Comparison of ENCODE assay signal across 7 mouse cellular contexts in the genomic region with DNA sequence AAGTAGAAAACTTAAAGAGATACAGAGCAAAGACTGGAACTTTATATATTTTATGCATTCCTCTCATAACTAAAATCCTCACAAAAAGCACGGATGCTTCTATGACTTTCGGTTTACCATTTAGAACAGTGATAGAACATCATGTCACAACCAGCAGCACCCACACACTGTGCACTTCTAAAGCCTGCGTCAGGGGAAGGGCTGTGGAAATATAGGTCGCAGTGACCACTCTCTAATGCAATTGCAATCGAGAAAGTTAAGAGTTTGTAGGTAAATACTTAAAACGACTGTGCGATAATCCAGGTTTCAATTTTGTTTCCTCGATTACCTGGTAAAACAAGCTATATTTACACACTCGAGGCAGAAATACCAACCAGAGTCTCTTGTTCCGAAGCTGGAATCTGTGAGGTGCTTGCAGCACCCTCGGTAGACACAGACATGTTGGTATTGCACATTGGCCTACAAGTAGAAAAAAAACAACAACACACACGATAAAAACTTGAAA. TPM values are rescaled to one million over a fixed set of nuclear protein-coding genes. Genes with fewer than 3 reads are reported as not detected.
DNase-seq lines count a peak whose midpoint lies in the region; ATAC-seq and TF ChIP-seq lines count a peak whose summit lies in the region.

No protein-coding gene starts in this region.

- peaks cover 67% of the 10 kb centered on the region for H3K79me2 ChIP-seq in C2C12 (ENCODE audit: control insufficient read depth, insufficient read depth)

- no peak for DNase-seq in forebrain, embryonic 14.5 days (ENCODE audit: low spot score)
- DNase-seq in liver, embryonic 14.5 days (ENCODE audit: low read depth in 3 of 3, low spot score in 3 of 3), result no peak
- no peak for DNase-seq in urinary bladder, postnatal 4 days (ENCODE audit: low spot score in 2 of 2)
- DNase-seq in kidney, postnatal 36 days, result no peak

- peak overlapping the region; percentile 95 for H3ac ChIP-seq in C2C12 (ENCODE audit: control insufficient read depth, insufficient read length, low read depth)

- peak overlapping the region; percentile 59 for H3K4me2 ChIP-seq in forebrain, embryonic 14.5 days (ENCODE audit: low read length)
- H3K4me2 ChIP-seq in liver, embryonic 14.5 days (ENCODE audit: low read depth), result peak overlapping the region; percentile 77

- H3K4me1 ChIP-seq in forebrain, embryonic 14.5 days (ENCODE audit: control insufficient read depth, insufficient read depth, low read length), result peaks cover 11% of the 10 kb centered on the region
- H3K4me1 ChIP-seq in liver, embryonic 14.5 days (replicated peaks; ENCODE audit: control insufficient read depth in 2 of 2, insufficient read depth in 2 of 2, low read length in 1 of 2), result peaks cover 0 to 9% of the 10 kb centered on the region in 2 experiments; a peak in 3 of 4 replicates

- TF ChIP-seq CTCF in C2C12 (IDR thresholded peaks at IDR 0.05; ENCODE audit: control insufficient read depth, insufficient read depth, insufficient read length), result no peak
- TF ChIP-seq CTCF in liver, embryonic 14.5 days (IDR thresholded peaks at IDR 0.05; ENCODE audit: low read depth), result no peak

- H3K4me3 ChIP-seq in C2C12 (ENCODE audit: insufficient read depth, poor library complexity, severe bottlenecking), result peak overlapping the region; percentile 92
- H3K4me3 ChIP-seq in forebrain, embryonic 14.5 days (ENCODE audit: low read depth, low read length), result peak overlapping the region; percentile 87
- peak overlapping the region; percentile 76 to 94 for H3K4me3 ChIP-seq in liver, embryonic 14.5 days (ENCODE audit: insufficient read depth in 1 of 2, low read depth in 2 of 2, low read length in 2 of 2)

- peaks cover 52% of the 10 kb centered on the region for H3K36me3 ChIP-seq in C2C12 (ENCODE audit: control insufficient read depth, insufficient read depth)
- H3K36me3 ChIP-seq in forebrain, embryonic 14.5 days (ENCODE audit: control insufficient read depth, insufficient read depth, low read length), result peaks cover 33% of the 10 kb centered on the region
- peaks cover 25% of the 10 kb centered on the region for H3K36me3 ChIP-seq in liver, embryonic 14.5 days (replicated peaks; ENCODE audit: control insufficient read depth, insufficient read depth, low read depth)

- H3K9ac ChIP-seq in forebrain, embryonic 14.5 days (ENCODE audit: low read length), result peak overlapping the region; percentile 100
- peak overlapping the region; percentile 97 for H3K9ac ChIP-seq in liver, embryonic 14.5 days (replicated peaks)

- no peak for TF ChIP-seq EP300 in liver, embryonic 14.5 days (IDR thresholded peaks at IDR 0.05; ENCODE audit: low read depth)

- 54% methylated on average over 12 of the region's 12 CpGs for WGBS in forebrain, embryonic 14.5 days
- WGBS in liver, embryonic 14.5 days (ENCODE audit: insufficient replicate concordance), result 20% methylated on average over 12 of the region's 12 CpGs

- H3K27ac ChIP-seq in forebrain, embryonic 14.5 days (ENCODE audit: low read depth, low read length), result no peak overlapping the region
- H3K27ac ChIP-seq in liver, embryonic 14.5 days, result peak overlapping the region; percentile 79; the same call in 1 of the 2 replicates

- H3K9me3 ChIP-seq in forebrain, embryonic 14.5 days (replicated peaks; ENCODE audit: control insufficient read depth, low read length), result no peaks in the 10 kb centered on the region
- H3K9me3 ChIP-seq in liver, embryonic 14.5 days (ENCODE audit: control insufficient read depth, low read length), result no peaks in the 10 kb centered on the region

- H3K79me3 ChIP-seq in C2C12 (ENCODE audit: low read depth), result peaks cover 56% of the 10 kb centered on the region

- peak; percentile 12 for ATAC-seq in CD4-positive, CD25-positive, alpha-beta regulatory T cell, adult 4 months
- ATAC-seq in forebrain, embryonic 14.5 days, result no peak
- no peak for ATAC-seq in liver, embryonic 14.5 days (ENCODE audit: insufficient read depth)
- no peak for ATAC-seq in monocyte, adult 5-6 weeks (replicated peaks; ENCODE audit: insufficient number of reproducible peaks, low FRiP score, low TSS enrichment, poor library complexity, severe bottlenecking)

- no peaks in the 10 kb centered on the region for H3K27me3 ChIP-seq in C2C12 (ENCODE audit: control insufficient read depth, insufficient read depth, insufficient read length)
- H3K27me3 ChIP-seq in forebrain, embryonic 14.5 days (replicated peaks; ENCODE audit: control insufficient read depth, insufficient read depth, low read length), result no peaks in the 10 kb centered on the region
- H3K27me3 ChIP-seq in liver, embryonic 14.5 days (ENCODE audit: control insufficient read depth, insufficient read depth, low read length), result no peaks in the 10 kb centered on the region

TF ChIP-seq in C2C12, 6 proteins besides CTCF, POLR2A, EP300 and RAD21:
- no peak for TF ChIP-seq MAX (IDR thresholded peaks at IDR 0.05)
- TF ChIP-seq MYOG (IDR thresholded peaks at IDR 0.05; ENCODE audit: control insufficient read depth, extremely low read depth, insufficient read length), result no peak
- TF ChIP-seq CEBPB (IDR thresholded peaks at IDR 0.05; ENCODE audit: low read depth), result no peak
- TF ChIP-seq FOSL1 (IDR thresholded peaks at IDR 0.05; ENCODE audit: insufficient read depth, low read length, poor library complexity, severe bottlenecking), result no peak
- TF ChIP-seq MYOD1 (IDR thresholded peaks at IDR 0.05; ENCODE audit: control insufficient read depth, insufficient read length, low read depth), result no peak

RNA-seq across cellular contexts. Expression of a gene that starts 1.2 kb away (rescaled TPM):
- polyA plus RNA-seq in C2C12 (2012; fragmentation: generic; extraction: Trizol), result 36.0 TPM
- polyA plus RNA-seq in CD4-positive, CD25-positive, alpha-beta regulatory T cell, adult 4 months (2017; shearing (Covaris generic)), result 10 to 100 TPM; 47.3 to 54.7 TPM
- 33.0 and 47.7 TPM in 2 replicates for polyA plus RNA-seq in forebrain, embryonic 14.5 days (2014; fragmentation: Nextera tagmentation; extraction: Ambion mirVana)
- polyA plus RNA-seq in liver, embryonic 14.5 days (2012; rRNA removed), result 14.4 and 20.0 TPM in 2 replicates
- 12.8 and 13.9 TPM in 2 replicates for polyA plus RNA-seq in liver, embryonic 14.5 days (2014; fragmentation: Nextera tagmentation; extraction: Ambion mirVana)
- total RNA-seq in monocyte, adult 5-6 weeks (2017), result 159 to 175 TPM (median 170 TPM) in 3 replicates

RNA-seq across cellular contexts. Expression of a gene that starts 36.8 kb away (rescaled TPM):
- polyA plus RNA-seq in C2C12 (2012; fragmentation: generic; extraction: Trizol), result 12.8 TPM
- polyA plus RNA-seq in CD4-positive, CD25-positive, alpha-beta regulatory T cell, adult 4 months (2017; shearing (Covaris generic)), result 1 to 10 TPM; 2.1 to 2.8 TPM
- polyA plus RNA-seq in forebrain, embryonic 14.5 days (2014; fragmentation: Nextera tagmentation; extraction: Ambion mirVana), result 17.7 and 20.1 TPM in 2 replicates
- polyA plus RNA-seq in liver, embryonic 14.5 days (2012; rRNA removed), result 1.7 TPM in 2 replicates
- polyA plus RNA-seq in liver, embryonic 14.5 days (2014; fragmentation: Nextera tagmentation; extraction: Ambion mirVana), result 1.3 and 1.5 TPM in 2 replicates
- 18.0 to 20.6 TPM (median 20.0 TPM) in 3 replicates for total RNA-seq in monocyte, adult 5-6 weeks (2017)
